Mouse (Mus musculus) hindbrain, embryonic 10.5 days (tissue): ENCODE measurements at regions not wholly inside any gene's neighbourhood (a gene's known extent, or its start where the extent isn't known, plus 50 kb on each side); places are given as distances from the start of the nearest gene placed in this dataset.

Experiments used
- DNase-seq: peaks from one replicate; pipeline ENCODE4 v3.0.0-alpha.2; 2017; ENCODE audit warnings: low spot score
- H3K27ac ChIP-seq: fragments of 300-500 bp; sonication (generic); 2 replicates; pipeline ENCODE4 v1.5.1; 2016; ENCODE audit warnings: mild to moderate bottlenecking, moderate library complexity
- H3K27me3 ChIP-seq: fragments of 300-500 bp; sonication (generic); 2 replicates; pipeline ENCODE4 v1.6.1; 2016; ENCODE audit warnings: mild to moderate bottlenecking; ENCODE audit not compliant: poor library complexity, insufficient read depth, severe bottlenecking
- H3K36me3 ChIP-seq: fragments of 300-500 bp; sonication (generic); 2 replicates; pipeline ENCODE4 v1.6.1; 2016; ENCODE audit warnings: mild to moderate bottlenecking, moderate library complexity
- H3K4me1 ChIP-seq: fragments of 300-500 bp; sonication (generic); replicated peaks from 2 replicates; pipeline ENCODE4 v1.6.1; 2016; ENCODE audit warnings: mild to moderate bottlenecking
- H3K4me3 ChIP-seq: fragments of 300-500 bp; sonication (generic); 2 replicates; pipeline ENCODE4 v1.5.1; 2016; ENCODE audit warnings: mild to moderate bottlenecking, moderate library complexity
- H3K9me3 ChIP-seq: fragments of 300-500 bp; sonication (generic); 2 replicates; pipeline ENCODE4 v1.6.1; 2016; ENCODE audit warnings: mild to moderate bottlenecking, moderate library complexity
- WGBS: fragments of 180-500 bp; shearing (Covaris S2); methylation state at CpG from one replicate; pipeline ENCODE4 v1.1.7; 2016; 5-methylcytosine and 5-hydroxymethylcytosine counted together

DNA sequence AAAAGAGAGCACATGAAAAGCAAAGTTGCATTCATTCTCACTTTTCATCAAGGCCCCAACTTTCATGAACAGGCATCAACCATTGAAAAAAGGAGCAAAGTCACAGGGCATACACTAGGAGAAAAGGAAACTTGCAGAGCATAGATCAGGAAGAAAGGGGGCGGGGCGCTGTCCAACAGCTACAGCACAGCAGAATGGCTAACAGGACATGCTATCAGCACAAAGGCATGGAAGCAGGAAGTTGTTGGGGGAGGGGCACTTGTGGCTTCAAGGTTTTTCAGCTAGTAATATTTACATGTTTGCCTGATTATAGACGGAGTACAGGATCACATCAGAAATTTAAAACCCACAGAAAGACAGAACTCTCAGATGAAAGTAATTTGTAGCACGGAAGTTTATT is 268.7 kb downstream of the Cd47 start:
- Histone ChIP-seq H3K27ac (no peak overlapping the region), H3K4me3 (no peak overlapping the region), H3K9me3 (no peaks in the 10 kb centered on the region), H3K27me3 (no peaks in the 10 kb centered on the region), H3K36me3 (no peaks in the 10 kb centered on the region), H3K4me1 (peaks cover 10% of the 10 kb centered on the region; the same call in 1 of the 2 replicates)
- WGBS: 75% methylated on average over 4 of the region's 4 CpGs
- DNase-seq: peak; percentile 20

DNA sequence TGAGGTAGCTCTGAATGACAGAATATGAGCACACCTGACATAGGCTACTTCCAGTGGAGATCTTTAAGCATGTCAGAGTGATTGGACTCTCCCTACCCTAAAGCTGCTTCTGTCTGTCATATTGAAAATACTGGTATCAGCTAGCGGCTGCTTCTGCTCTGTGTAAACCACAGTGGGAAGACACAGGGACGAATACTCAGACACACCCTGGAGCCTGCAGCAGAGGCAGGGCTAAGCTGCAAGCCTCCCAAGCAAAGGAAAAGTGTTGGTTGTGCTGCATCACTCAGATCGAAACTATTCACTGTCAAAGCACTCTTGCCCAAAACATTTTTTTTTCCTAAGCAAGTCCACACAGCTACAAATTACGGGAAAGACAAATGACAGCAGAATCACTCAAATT is 270.4 kb downstream of the Cd47 start:
- Histone ChIP-seq H3K27ac (no peak overlapping the region), H3K36me3 (no peaks in the 10 kb centered on the region), H3K4me3 (no peak overlapping the region), H3K4me1 (peaks cover 10% of the 10 kb centered on the region; the same call in 1 of the 2 replicates), H3K9me3 (no peaks in the 10 kb centered on the region), H3K27me3 (no peaks in the 10 kb centered on the region)
- no peak for DNase-seq
- WGBS: 75% methylated on average over 4 of the region's 4 CpGs

DNA sequence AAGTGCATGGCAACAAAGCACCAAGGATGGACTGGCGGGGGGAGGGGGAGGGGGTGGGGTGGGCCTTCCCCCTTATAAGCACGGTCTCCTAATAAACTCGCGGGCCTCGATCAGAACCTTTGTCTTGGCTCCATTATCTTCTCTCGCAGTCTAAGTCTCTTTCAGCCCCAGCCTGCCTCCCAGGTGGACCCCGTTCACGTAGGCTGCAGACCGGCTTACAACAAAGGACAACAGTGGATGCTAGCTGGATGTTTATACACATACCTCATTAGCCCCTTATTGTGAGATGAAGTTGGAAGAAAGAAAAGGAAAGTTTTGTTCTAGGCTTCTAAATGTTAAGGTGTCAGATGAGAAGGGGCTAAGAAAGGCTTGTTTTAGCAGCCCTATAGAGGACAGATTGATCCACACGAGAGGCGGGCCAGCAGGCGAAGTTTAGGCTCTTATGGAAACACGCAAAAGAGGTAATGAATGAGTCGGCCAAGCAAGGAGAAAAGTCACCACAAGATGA is 272.6 kb downstream of the Cd47 start:
- peak overlapping the region; percentile 34 for H3K4me3 ChIP-seq
- peaks cover 10% of the 10 kb centered on the region; the same call in 1 of the 2 replicates for H3K4me1 ChIP-seq
- peak overlapping the region; percentile 66; the same call in 1 of the 2 replicates for H3K27ac ChIP-seq
- H3K9me3 ChIP-seq: no peaks in the 10 kb centered on the region
- 38% methylated on average over 14 of the region's 14 CpGs for WGBS
- DNase-seq: peak; percentile 29
- H3K36me3 ChIP-seq: no peaks in the 10 kb centered on the region
- H3K27me3 ChIP-seq: no peaks in the 10 kb centered on the region

DNA sequence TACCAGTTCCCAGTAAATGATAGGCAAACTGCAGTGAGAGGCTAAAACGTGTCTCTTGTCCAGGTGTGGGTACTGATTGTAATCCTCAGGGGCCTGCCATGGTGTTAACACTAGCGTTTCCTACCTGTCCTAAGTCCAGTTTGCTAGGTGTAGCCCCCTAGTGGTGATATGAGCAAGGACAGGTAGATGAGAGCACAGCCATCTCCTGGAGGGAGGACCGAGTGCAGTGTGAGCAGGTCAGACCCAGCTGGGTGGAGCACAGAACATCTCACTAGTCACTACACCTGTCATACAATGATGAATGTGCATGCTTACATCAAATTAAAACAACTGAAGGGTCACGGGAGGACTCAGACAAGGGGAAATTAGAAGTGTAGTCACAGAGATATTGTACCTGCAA is 273.6 kb downstream of the Cd47 start:
- DNase-seq: no peak
- Histone ChIP-seq H3K9me3 (no peaks in the 10 kb centered on the region), H3K27ac (no peak overlapping the region), H3K4me3 (no peak overlapping the region), H3K4me1 (peaks cover 10% of the 10 kb centered on the region; the same call in 1 of the 2 replicates), H3K36me3 (no peaks in the 10 kb centered on the region), H3K27me3 (no peaks in the 10 kb centered on the region)
- 74% methylated on average over 4 of the region's 4 CpGs for WGBS

DNA sequence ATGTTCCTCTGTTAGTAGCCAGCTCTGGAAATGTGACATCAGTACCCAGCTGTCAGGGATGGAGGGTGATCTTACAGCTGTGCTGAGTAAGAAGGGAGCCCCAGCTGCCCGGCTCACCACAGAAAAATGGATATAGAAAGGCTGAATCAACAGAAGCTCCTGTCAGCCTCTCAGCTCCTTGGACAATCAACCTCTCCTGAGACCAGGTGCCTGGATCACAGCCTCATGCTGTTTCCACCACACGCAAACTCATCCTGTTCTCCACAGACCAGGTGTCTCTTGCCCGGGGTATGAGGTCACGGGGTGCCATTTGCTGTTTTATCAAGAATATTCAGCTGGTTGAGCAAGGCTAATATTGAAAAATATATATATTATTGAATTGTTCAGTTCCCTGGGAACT is 275.3 kb downstream of the Cd47 start:
- Histone ChIP-seq H3K4me1 (peaks cover 10% of the 10 kb centered on the region; the same call in 1 of the 2 replicates), H3K27ac (no peak overlapping the region), H3K9me3 (no peaks in the 10 kb centered on the region), H3K27me3 (no peaks in the 10 kb centered on the region), H3K36me3 (no peaks in the 10 kb centered on the region), H3K4me3 (no peak overlapping the region)
- 82% methylated on average over 4 of the region's 4 CpGs for WGBS
- no peak for DNase-seq

DNA sequence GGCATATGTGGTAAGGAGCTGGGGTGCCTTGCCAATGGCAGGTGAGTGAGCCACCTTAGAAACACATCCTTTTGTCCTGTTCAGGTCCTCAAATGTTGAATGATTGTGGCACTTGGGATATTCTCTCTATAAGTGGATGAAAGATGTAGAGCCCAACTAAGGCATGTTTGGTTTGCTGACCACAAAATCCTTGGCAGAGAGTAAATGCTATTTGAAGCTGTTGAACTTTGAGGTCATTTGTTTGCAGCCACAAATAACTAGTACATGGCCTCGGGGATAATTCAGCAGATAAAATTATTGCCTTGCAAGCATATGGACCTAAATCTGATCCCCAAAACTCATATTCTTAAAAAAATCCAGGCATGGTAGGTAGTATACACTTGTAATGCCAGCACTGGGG is 281.2 kb downstream of the Cd47 start:
- no peak for DNase-seq
- peaks cover 3% of the 10 kb centered on the region; the same call in 1 of the 2 replicates for H3K9me3 ChIP-seq
- H3K4me1 ChIP-seq: no peaks in the 10 kb centered on the region
- no peaks in the 10 kb centered on the region for H3K36me3 ChIP-seq
- 85% methylated on average over 1 of the region's 1 CpGs for WGBS
- no peak overlapping the region for H3K27ac ChIP-seq
- H3K27me3 ChIP-seq: no peaks in the 10 kb centered on the region
- no peak overlapping the region for H3K4me3 ChIP-seq

DNA sequence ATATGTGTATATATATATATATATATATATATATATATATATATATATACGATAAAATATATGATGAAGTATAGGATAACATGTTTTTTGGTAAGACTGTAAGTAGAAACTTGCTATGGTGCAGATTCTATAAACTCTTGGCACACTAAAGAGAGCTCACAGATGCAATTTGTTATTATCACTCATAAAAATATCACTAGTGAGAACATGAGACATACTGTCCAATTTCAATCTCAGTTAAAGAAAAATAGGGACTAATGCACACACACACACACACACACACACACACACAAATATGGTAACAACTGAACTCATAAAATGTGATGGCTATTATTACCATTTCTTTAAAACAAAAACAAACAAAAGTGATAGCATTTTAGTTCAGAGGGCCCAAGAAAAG is 292.0 kb downstream of the Cd47 start:
- no peak overlapping the region for H3K27ac ChIP-seq
- no peaks in the 10 kb centered on the region for H3K4me1 ChIP-seq
- DNase-seq: no peak
- H3K9me3 ChIP-seq: no peaks in the 10 kb centered on the region
- no peak overlapping the region for H3K4me3 ChIP-seq
- H3K27me3 ChIP-seq: no peaks in the 10 kb centered on the region
- H3K36me3 ChIP-seq: no peaks in the 10 kb centered on the region
- 82% methylated on average over 1 of the region's 1 CpGs for WGBS

DNA sequence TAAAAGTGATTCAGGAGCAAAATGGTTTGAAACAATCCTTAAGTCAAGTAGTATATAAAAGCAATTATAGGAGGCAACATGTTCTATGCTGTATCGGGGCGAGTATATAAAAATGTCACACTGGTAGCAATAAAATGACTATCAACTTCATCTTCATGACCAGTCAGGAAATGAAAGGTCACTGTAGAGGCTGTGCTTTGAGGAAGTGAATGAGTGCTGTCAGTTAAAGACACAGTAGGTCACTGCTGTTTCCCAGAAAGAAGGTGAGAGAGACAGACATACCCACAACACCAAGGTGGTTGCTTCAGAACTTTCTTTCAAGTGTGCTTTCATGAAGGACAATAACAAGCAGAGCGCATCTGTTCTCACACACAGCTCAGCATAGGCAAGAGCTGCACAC is 292.4 kb downstream of the Cd47 start:
- Histone ChIP-seq H3K27me3 (no peaks in the 10 kb centered on the region), H3K4me3 (no peak overlapping the region), H3K36me3 (no peaks in the 10 kb centered on the region), H3K9me3 (no peaks in the 10 kb centered on the region), H3K27ac (no peak overlapping the region), H3K4me1 (no peaks in the 10 kb centered on the region)
- DNase-seq: no peak
- WGBS: 88% methylated on average over 3 of the region's 3 CpGs

DNA sequence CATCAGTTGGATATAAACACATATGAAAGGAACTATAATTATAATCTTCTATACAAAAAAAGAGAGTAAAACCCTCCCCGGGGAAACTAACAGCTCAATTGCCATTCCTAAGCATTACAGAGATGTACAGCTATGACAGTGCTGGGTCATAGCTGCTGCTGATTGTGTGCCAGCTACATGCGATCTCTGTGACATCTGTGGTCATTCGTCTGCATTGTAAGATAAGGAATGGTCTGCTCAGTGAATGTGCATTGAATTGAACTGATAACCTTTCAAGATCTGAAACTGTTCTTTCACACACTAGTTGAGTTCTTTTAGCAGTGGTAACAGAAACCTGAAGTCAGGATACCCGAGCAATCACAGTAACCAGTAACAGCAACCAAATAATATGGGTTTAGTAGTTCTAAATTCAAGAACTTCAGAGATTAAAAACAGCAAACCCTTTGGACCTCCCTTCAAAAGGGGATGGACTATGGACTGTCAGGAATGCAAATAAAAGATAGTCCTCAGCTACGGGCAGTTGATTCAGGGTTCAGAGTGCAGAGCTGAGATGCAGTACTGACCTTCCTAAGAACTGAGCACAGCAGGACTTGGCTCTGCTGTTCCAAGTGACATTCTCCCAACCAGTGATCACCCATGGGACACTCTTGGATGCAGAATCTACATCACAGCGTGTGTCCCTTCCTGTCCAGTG is 295.7 kb downstream of the Cd47 start:
- Histone ChIP-seq H3K4me3 (no peak overlapping the region), H3K27me3 (no peaks in the 10 kb centered on the region), H3K27ac (no peak overlapping the region), H3K9me3 (no peaks in the 10 kb centered on the region), H3K36me3 (no peaks in the 10 kb centered on the region), H3K4me1 (no peaks in the 10 kb centered on the region)
- DNase-seq: no peak
- WGBS: 82% methylated on average over 6 of the region's 6 CpGs

DNA sequence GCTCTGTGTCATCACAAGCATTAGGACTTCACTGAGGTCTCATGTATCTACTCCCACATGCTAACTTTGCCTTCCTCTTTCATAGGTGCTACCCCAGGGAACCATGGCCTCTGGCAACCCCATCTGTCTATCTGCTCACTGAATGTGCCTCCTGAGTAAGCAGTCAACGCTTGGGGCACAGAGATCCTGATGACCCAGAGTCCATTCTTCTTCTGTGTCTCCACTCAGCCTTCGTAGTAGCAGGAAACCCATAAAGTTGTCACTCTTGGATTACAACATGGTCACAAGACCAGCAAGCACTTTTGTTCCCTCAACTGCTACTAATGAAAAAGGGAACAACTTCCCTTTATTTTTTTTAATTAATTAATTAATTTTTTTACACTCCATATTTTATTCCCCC is 296.2 kb downstream of the Cd47 start:
- no peak for DNase-seq
- Histone ChIP-seq H3K36me3 (no peaks in the 10 kb centered on the region), H3K4me3 (no peak overlapping the region), H3K27ac (no peak overlapping the region), H3K4me1 (no peaks in the 10 kb centered on the region), H3K27me3 (no peaks in the 10 kb centered on the region), H3K9me3 (no peaks in the 10 kb centered on the region)
- 86% methylated on average over 2 of the region's 2 CpGs for WGBS

DNA sequence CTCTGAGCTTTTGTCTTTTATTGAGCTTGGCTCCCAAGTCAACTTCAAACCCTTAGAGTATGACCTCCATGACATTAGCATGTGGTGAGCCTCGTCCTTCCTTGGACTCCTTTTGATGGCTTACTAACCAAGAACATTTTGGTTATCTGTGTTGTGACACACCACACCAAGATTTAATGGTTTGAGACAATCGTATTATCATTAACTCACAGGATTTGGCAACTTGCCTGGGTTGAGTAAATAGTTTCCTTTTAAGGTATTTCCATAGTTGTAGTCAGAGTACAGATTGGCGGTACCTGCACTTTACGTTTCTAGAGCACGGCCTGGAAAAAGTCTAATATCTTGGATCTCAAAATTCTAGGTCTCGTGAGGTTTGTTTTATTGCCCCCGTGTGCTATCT is 303.0 kb downstream of the Cd47 start:
- H3K9me3 ChIP-seq: no peaks in the 10 kb centered on the region
- no peaks in the 10 kb centered on the region for H3K4me1 ChIP-seq
- WGBS: 93% methylated on average over 7 of the region's 7 CpGs
- no peak for DNase-seq
- H3K27me3 ChIP-seq: no peaks in the 10 kb centered on the region
- no peak overlapping the region for H3K27ac ChIP-seq
- no peaks in the 10 kb centered on the region for H3K36me3 ChIP-seq
- no peak overlapping the region for H3K4me3 ChIP-seq

DNA sequence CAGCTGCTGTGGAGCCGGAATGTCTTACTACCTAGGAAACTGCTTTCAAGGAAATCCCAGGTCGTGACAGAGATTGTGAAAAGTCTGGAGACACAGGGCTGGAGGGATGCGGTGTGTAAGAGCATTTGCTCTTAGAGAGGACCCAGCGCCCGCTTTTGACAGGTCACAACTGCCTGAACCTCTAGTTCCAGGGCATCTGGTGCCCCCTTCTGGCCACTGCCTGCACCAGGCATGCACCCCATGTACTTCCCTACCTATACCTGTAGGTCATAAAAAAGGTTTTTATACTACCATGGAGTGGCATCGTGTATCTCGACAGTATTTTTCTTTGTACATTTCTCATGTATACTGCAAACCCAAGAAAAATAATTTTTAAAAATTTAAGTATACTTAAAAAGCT is 314.0 kb downstream of the Bbx start:
- Histone ChIP-seq H3K27me3 (no peaks in the 10 kb centered on the region), H3K27ac (no peak overlapping the region), H3K36me3 (no peaks in the 10 kb centered on the region), H3K4me3 (no peak overlapping the region), H3K9me3 (no peaks in the 10 kb centered on the region), H3K4me1 (no peaks in the 10 kb centered on the region)
- no peak for DNase-seq
- 92% methylated on average over 7 of the region's 7 CpGs for WGBS

DNA sequence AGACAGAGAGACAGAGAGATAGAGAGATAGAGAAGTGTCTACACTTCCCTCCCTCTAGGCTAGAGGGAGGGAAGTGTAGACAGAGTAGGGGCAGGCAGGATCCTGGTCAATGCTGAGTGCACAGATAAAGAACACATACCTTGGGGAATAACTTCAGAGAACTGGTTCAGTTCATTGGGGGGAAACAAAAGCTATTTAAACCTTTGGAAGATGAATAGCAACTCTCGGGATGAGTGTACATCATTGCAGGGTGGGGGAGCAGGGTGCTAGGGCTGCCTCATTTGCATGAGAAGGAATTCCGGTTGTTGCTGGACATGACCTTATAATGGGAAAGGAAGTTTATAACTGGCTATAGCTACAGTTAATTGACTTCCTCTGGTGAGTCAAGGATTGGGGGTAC is 309.7 kb downstream of the Bbx start:
- H3K4me3 ChIP-seq: no peak overlapping the region
- 78% methylated on average over 2 of the region's 2 CpGs for WGBS
- no peaks in the 10 kb centered on the region for H3K27me3 ChIP-seq
- H3K9me3 ChIP-seq: no peaks in the 10 kb centered on the region
- H3K4me1 ChIP-seq: no peaks in the 10 kb centered on the region
- DNase-seq: no peak
- no peak overlapping the region for H3K27ac ChIP-seq
- no peaks in the 10 kb centered on the region for H3K36me3 ChIP-seq

DNA sequence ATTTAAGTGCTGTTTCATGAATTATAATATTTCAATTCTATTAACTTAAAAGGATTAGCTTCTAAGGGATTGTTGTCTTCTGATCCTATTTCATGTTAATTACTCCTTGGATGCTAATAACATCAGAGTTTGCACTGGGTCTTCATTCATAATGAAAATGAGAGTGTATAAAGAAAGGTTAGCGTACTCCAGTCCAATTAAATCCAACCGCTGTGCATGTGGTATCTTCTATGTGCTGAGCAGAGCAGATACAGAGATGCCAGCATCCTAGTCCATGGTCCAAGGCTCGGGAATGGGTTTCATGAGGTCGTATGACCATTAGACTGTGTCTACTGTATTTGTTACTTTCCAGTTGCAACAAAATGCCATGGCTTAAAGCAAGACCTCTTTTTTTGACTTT is 307.5 kb downstream of the Bbx start:
- no peak overlapping the region for H3K27ac ChIP-seq
- no peaks in the 10 kb centered on the region for H3K36me3 ChIP-seq
- H3K9me3 ChIP-seq: no peaks in the 10 kb centered on the region
- no peak overlapping the region for H3K4me3 ChIP-seq
- DNase-seq: no peak
- H3K27me3 ChIP-seq: no peaks in the 10 kb centered on the region
- WGBS: 90% methylated on average over 4 of the region's 4 CpGs
- H3K4me1 ChIP-seq: no peaks in the 10 kb centered on the region
